Mouse (Mus musculus) spleen, postnatal 4 days (tissue): ENCODE results near the gene Fam227b.

Experiments
- DNase-seq, 2 experiments: peaks; one replicate each; pipeline ENCODE4 v3.0.0; 2022; ENCODE audit warnings: low spot score in 2 of 2

Fam227b gene

DNA sequence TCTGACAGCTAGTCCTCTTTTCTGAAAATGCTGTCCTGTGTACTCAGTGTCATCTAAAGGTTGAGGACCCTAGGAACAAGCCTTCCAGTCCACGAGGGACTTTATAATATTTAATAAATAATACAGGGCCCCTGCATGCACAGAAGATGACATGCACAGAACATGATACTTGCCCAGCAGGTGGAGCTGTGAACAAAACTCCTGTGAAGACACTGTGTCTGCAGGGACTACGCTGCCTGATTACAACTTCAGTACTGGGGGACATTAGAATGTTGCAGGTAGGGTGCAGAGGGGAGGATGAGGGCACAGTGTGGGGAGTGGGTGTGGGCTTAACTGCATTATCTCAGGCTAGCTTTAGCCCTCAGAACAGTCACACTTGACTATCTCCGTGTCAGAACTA is 145.7 kb downstream of the Fam227b start:
- DNase-seq, result peak; percentile 16 to 66

DNA sequence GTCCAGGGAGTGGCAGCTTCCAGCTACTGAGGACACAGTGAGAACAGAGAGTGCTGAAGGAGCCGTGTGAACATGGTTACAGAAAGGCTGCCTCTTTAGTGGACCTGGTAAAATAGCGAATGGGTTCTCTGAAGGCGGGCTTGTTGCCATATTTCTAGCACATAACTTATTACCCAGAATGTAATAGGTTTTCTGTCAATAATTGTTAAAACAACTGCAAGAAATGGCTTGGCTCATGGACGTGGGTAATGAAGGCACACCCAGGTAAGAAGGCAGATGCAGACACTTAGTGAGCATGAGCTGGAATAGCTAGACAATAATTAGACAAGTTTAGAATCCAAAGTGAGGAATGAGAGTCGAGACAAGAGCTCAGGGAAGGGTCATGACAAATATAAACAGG is 149.5 kb downstream of the Fam227b start:
- DNase-seq, result no peak

DNA sequence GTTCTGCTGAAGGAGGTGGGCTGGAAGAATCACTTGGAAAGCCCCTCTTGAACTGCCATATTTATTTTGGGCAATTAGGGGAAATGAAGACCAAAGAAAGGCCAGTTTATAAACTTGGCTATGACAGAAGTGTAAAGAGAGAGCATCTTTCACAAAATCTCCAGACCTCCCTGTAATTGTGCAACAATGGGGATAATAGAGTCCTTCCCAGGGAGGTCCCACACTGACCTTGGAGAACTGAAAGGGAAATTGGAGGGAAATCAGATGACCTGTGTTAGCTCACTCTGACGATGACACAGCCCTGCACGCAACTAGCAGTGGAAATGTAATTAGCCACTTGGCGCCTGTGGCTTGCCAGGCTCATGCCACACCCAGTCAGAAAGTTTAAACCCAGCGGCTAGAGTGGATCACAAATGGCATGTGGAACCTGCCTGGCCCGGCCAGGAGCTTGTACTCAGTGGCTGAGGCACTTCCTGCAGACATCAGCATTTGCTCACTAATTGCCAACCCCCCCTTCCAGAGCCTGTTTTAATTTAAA is 175.9 kb downstream of the Fam227b start:
- peak in 1 of 2 experiments; percentile 39 for DNase-seq

DNA sequence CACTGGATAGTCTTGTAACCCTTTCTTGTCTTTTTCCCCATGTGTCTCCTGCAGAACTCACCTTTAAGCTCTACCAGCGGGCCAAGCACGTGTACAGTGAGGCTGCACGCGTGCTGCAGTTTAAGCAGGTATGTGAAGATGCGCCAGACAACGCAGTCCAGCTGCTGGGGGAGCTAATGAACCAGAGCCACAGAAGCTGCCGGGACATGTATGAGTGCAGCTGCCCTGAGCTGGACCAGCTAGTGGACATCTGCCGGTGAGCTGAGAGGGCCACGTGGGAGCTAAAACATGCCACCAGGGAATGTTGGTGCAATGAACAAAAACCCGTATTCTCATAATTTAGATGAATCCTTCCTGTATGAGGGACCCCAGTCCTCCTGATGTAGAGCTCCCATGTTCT is 176.6 kb downstream of the Fam227b start:
- peak in 1 of 2 experiments; percentile 51 for DNase-seq

- peak in 1 of 2 experiments; percentile 49 for DNase-seq
Observed at GRCm38 (mm10) chr2:125973207-125973606, 178.6 kb downstream of the Fam227b start.

GRCm38 (mm10) chr2:125968811-125969210 is 183.0 kb downstream of the Fam227b start:
- DNase-seq, result peak in 1 of 2 experiments; percentile 28

DNA sequence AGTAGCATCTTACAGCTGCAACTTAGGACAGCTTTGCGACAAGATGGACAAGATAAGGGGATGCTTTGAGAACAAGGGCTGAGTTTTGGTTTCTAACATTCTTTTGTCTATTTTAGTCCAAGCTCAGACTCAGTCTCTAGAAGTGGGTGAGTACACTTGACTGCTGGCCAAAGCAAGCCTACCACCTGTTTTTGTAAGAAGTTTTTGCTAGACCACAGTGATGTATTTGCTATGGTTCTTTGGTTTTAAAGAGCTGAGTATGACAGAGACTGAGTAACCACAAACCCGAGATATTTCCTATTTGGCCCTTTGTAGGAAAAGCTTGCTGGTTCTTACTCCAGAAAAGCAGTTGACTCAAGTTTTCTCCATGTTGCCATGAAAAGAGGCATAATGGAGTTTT is 203.6 kb downstream of the Fam227b start:
- DNase-seq, result no peak

DNA sequence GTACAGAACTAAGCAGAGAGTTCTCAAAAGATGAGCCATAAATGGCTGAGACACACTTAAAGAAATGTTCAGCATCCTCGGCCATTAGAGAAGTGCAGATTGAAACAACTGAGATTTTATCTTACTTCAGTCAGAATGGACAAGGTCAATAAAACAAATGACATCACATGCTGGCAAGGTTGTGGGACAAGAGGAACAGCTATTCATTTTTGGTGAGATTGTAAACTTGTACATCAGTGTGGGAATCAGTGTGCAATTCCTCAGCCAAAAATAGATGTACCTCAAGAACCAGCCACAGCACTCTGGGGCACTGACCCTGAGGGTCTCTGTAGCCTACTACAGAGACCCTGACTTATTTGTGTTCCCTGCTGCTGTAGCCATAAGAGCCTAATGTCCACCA is 208.5 kb downstream of the Fam227b start:
- DNase-seq, result no peak

DNA sequence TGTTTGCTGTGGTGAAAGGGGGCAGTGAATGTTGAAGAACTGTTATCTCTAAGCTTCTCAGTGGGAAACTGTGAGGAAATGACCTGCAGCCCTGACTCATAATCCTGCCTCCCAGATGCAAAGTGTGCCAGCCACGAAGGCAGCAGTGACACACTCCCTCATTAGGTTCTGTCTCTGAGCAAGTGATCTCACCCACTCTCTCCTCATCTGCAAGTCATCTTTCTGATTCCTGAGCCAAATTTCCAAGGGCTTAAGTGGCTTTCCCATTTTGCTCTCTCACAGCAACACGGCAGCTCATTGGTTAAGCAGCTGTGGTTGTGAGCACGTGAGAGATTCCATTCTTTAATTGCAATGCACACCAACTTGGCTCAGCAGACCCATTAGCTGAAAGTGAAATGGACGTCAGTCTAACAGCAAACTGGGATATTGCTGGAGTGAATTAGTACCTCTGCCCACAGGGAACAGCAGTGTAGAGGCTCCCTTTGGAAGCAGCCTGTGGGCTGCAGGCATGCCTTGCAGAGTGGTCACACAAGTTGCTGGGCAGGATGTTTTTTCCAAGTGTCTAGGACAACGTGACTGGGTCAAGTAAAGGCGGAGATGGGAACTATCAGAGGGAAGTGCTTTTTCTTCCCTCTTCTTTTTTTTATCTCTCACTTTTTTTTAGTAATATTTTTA is 210.6 kb downstream of the Fam227b start:
- DNase-seq, result no peak

- DNase-seq, result no peak
Observed at GRCm38 (mm10) chr2:125938993-125939642, 212.7 kb downstream of the Fam227b start.

GRCm38 (mm10) chr2:125936396-125936795 is 215.4 kb downstream of the Fam227b start:
- no peak for DNase-seq

GRCm38 (mm10) chr2:125933977-125934376 is 217.8 kb downstream of the Fam227b start:
- DNase-seq, result no peak
